Mouse (Mus musculus): ENCODE measurements around the gene Ptgdr2. TPM values are rescaled to one million over a fixed set of nuclear protein-coding genes. Genes with fewer than 3 reads are reported as not detected.

Gene Ptgdr2
- polyA plus RNA-seq, 1 experiment from 2014 or later = 0.10 TPM

DNA sequence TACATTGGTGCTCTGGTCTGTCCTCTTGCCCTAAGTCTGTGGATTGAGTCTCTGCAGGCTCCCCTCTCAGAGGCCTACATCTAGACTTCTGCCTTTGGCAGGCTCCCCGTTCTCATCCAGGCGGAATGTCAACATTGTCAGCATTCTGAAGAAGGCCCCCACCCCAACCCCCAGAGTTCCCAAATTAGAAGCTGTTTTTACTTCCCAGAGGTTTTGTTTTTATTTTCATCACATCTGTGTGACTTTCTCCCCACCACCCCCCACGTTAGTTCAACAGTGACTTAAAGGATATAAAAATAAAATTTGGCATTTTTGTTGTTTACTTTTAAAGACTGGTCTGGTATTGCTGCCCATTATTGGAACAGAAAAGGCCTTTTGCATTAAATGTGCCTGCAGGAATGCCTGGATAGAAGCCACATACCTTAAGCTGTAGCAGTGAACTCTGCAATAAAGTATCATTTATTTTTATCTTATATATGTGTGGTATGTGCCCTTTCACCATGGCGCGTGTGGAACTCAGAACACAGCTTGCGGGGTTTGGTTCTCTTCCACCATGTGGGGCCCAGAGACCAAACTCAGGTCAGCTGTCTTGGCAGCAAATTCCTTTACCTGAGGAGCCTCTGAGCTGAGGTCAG, 27.8 kb upstream of the Ptgdr2 start:
- H3K9ac ChIP-seq = 0 out of 2 replicates have a peak overlapping the region, but pooled peaks have one; percentile 19
- ATAC-seq (ENCODE audit: low FRiP score, low read depth) = peak; percentile 82

DNA sequence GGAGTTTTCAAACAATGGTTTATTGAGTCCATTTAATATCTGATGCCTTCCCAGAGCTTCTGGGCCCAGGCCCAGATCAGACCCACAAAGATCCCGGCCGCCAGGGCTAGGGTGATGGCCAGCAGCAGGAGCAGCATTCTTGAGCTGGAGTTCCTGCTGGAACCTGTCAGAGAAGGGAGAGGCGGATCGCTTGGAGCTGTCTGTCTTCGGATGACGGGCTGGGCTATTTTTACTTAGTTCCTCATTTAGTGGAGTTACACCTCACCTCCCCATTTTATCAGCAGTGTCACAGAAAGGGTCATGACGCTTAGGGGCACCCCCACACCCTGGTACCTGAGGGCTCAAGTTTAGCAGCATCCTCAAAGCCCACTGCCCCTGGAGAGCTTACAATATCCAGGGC, 22.7 kb upstream of the Ptgdr2 start:
- 62% methylated on average over 7 of the region's 7 CpGs for WGBS
- Histone ChIP-seq H3K36me3 (no peaks in the 10 kb centered on the region), H3K27me3 (0 out of 2 replicates have a peak, but pooled peaks cover 5% of the 10 kb centered on the region), H3K9me3 (no peaks in the 10 kb centered on the region), H3K4me1 (peaks cover 8% of the 10 kb centered on the region; the same call in 1 of the 2 replicates), H3K4me2 (replicated peaks) (no peak overlapping the region), H3K9ac (no peak overlapping the region), H3K27ac (no peak overlapping the region), H3K4me3 (no peak overlapping the region)
- ATAC-seq (ENCODE audit: low FRiP score, low read depth) = no peak

More for the DNA sequence above, 27.8 kb upstream of the Ptgdr2 start:
- peaks cover 41% of the 10 kb centered on the region for H3K36me3 ChIP-seq
- H3K9me3 ChIP-seq = no peaks in the 10 kb centered on the region
- H3K27me3 ChIP-seq = no peaks in the 10 kb centered on the region
- H3K4me2 ChIP-seq (replicated peaks) = 0 out of 2 replicates have a peak overlapping the region, but pooled peaks have one; percentile 7
- peak overlapping the region; percentile 83 for H3K27ac ChIP-seq
- 62% methylated on average over 6 of the region's 6 CpGs for WGBS
- no peak overlapping the region for H3K4me3 ChIP-seq
- H3K4me1 ChIP-seq = peaks cover 26% of the 10 kb centered on the region

- WGBS = 75% methylated on average over 2 of the region's 2 CpGs
- H3K9me3 ChIP-seq = no peaks in the 10 kb centered on the region
- no peak overlapping the region for H3K27ac ChIP-seq
- no peaks in the 10 kb centered on the region for H3K36me3 ChIP-seq
- no peak overlapping the region for H3K9ac ChIP-seq
- H3K27me3 ChIP-seq = 0 out of 2 replicates have a peak, but pooled peaks cover 5% of the 10 kb centered on the region
- no peak overlapping the region for H3K4me3 ChIP-seq
- ATAC-seq (ENCODE audit: low FRiP score, low read depth) = no peak
- H3K4me2 ChIP-seq (replicated peaks) = no peak overlapping the region
- H3K4me1 ChIP-seq = peaks cover 4% of the 10 kb centered on the region; the same call in 1 of the 2 replicates
These were observed 22.1 kb upstream of the Ptgdr2 start for GRCm38 (mm10) chr19:10914870-10915269.

DNA sequence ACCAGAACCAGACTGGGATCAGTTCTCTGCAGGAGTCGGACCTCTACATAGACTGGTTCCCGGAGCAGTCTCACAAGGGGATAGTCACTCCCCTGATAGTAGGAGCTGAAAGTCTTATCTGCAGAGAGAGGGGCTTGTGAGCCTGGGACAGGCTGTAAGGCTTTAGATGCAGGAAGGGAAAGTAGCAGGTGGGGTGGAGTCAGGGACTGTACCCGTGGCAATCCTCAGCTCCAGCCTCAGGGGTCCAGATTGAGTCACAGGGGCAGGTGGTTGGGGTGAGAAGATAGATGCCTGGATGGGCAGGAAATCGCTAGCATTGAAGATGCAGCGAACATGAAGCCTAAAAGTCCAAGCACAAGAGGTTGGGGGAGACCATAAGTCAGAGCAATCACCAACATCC, 20.5 kb upstream of the Ptgdr2 start:
- H3K9ac ChIP-seq = no peak overlapping the region; the same call in 1 of the 2 replicates
- ATAC-seq (ENCODE audit: low FRiP score, low read depth) = no peak
- no peaks in the 10 kb centered on the region for H3K9me3 ChIP-seq
- H3K4me3 ChIP-seq = no peak overlapping the region
- no peak overlapping the region for H3K27ac ChIP-seq
- 0 out of 2 replicates have a peak, but pooled peaks cover 5% of the 10 kb centered on the region for H3K27me3 ChIP-seq
- 59% methylated on average over 5 of the region's 5 CpGs for WGBS
- H3K36me3 ChIP-seq = no peaks in the 10 kb centered on the region
- no peak overlapping the region for H3K4me2 ChIP-seq (replicated peaks)
- H3K4me1 ChIP-seq = no peaks in the 10 kb centered on the region

DNA sequence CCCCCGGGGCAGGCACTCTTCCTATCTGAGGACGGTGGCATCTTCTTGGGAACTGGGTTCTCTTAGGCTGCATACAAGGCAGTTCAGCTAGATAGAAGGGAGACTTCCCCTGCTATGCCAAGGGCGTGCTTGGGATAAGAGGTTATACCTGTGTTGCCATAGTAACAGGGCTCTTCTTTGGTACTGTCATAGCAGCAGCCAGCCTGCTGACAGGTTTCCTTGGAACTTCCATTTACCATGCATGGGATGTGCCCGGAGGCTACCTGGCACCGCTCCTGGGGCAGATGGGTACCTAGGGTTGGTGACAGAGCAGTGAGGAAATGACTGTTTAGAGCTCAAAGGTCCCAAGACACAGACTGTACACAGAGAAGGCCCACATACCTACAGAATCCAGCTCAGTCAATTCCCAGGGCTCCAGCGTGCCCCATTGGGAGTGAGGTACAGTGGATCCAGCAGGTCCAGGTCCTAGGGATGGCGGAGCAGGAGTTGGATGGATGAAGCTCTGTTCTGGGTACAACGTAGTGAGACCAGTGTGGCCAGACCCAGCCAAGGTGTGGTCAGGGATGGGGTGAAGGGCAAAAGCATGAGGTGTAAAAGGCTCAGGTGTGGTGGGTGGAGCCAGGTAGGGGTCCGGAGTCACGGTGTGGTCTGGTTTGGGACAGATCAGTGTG, 18.5 kb upstream of the Ptgdr2 start:
- Histone ChIP-seq H3K27ac (no peak overlapping the region), H3K9ac (no peak overlapping the region), H3K27me3 (0 out of 2 replicates have a peak, but pooled peaks cover 5% of the 10 kb centered on the region), H3K36me3 (no peaks in the 10 kb centered on the region), H3K9me3 (no peaks in the 10 kb centered on the region), H3K4me3 (no peak overlapping the region), H3K4me1 (no peaks in the 10 kb centered on the region), H3K4me2 (replicated peaks) (no peak overlapping the region)
- no peak for ATAC-seq (ENCODE audit: low FRiP score, low read depth)
- WGBS = 85% methylated on average over 10 of the region's 10 CpGs

DNA sequence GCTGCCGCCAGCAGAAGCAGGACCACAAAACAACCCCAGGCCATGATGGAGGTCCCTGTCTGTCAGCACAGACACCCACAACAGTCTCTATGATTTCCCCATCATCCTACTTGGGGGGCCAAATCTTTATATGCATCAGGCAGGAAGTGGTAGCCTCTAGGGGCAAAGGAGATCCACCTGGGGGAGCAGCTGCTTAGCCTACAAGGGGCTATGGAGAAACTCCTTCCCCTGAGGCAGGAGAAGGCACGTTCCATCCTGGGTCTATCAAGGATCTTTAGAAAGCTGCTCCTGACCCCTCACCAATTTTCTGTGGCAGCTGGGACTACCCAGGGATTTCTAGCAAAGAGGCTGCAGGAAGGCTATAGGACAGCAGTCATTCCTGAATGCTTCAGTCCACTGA, 16.4 kb upstream of the Ptgdr2 start, which contains the start of gene Zp1:
Gene Zp1, minus strand, starts transcription at position 101 of the 400 bp plus-strand sequence.
- Histone ChIP-seq H3K9me3 (no peaks in the 10 kb centered on the region), H3K4me2 (replicated peaks) (no peak within 1 kb of the TSS), H3K36me3 (no peaks in the 10 kb centered on the region), H3K27me3 (0 out of 2 replicates have a peak, but pooled peaks cover 4% of the 10 kb centered on the region), H3K9ac (no peak within 1 kb of the TSS), H3K4me3 (no peak within 1 kb of the TSS), H3K27ac (no peak within 1 kb of the TSS), H3K4me1 (0 out of 2 replicates have a peak, but pooled peaks cover under 1% of the 10 kb centered on the region)
- 59% methylated on average over 2 of the region's 2 CpGs for WGBS
- no peak for ATAC-seq (ENCODE audit: low FRiP score, low read depth)

- Histone ChIP-seq H3K4me3 (no peak overlapping the region), H3K4me1 (peaks cover 5% of the 10 kb centered on the region), H3K36me3 (no peaks in the 10 kb centered on the region), H3K4me2 (replicated peaks) (no peak overlapping the region), H3K9me3 (no peaks in the 10 kb centered on the region), H3K9ac (no peak overlapping the region), H3K27me3 (no peaks in the 10 kb centered on the region), H3K27ac (no peak overlapping the region)
- no peak for ATAC-seq (ENCODE audit: low FRiP score, low read depth)
- WGBS = 78% methylated on average over 3 of the region's 3 CpGs
These were observed 15.9 kb upstream of the Ptgdr2 start for GRCm38 (mm10) chr19:10921058-10921457.

GRCm38 (mm10) chr19:10924220-10924619, 12.7 kb upstream of the Ptgdr2 start:
- Histone ChIP-seq H3K4me1 (peaks cover 15% of the 10 kb centered on the region), H3K4me3 (no peak overlapping the region), H3K4me2 (replicated peaks) (no peak overlapping the region), H3K9me3 (no peaks in the 10 kb centered on the region), H3K27me3 (no peaks in the 10 kb centered on the region), H3K36me3 (no peaks in the 10 kb centered on the region), H3K27ac (no peak overlapping the region), H3K9ac (no peak overlapping the region)
- 42% methylated on average over 4 of the region's 4 CpGs for WGBS
- no peak for ATAC-seq (ENCODE audit: low FRiP score, low read depth)

DNA sequence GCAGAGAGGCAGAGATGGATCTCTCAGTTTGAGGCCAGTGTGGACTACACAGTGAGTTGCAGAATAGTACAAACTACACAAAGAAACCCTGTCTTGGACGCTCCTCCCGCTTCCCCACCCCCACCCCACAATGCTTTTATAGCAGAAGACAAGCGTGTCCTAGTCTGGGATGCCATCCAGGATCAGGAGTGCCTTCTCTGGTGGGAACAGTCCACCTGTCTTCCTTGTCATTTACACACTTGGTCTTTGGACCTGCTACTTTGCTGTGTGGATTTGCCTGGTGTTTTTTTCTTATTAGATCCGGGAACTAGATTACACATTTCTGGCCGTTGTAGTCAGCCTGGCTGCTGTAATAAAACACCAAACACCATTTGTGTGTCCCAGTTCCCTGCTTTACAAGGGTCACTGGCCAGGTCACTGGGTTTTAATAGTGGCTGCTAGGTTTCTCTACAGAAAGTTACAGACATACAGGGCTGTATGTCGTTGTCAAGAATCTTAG, 10.8 kb upstream of the Ptgdr2 start:
- H3K9ac ChIP-seq = no peak overlapping the region
- no peaks in the 10 kb centered on the region for H3K9me3 ChIP-seq
- ATAC-seq (ENCODE audit: low FRiP score, low read depth) = peak; percentile 33; the same call in 1 of the 2 replicates
- no peaks in the 10 kb centered on the region for H3K36me3 ChIP-seq
- H3K27me3 ChIP-seq = no peaks in the 10 kb centered on the region
- 22% methylated on average over 6 of the region's 6 CpGs for WGBS
- peaks cover 15% of the 10 kb centered on the region for H3K4me1 ChIP-seq
- H3K4me3 ChIP-seq = no peak overlapping the region
- peak overlapping the region; percentile 48; the same call in 1 of the 2 replicates for H3K27ac ChIP-seq
- H3K4me2 ChIP-seq (replicated peaks) = no peak overlapping the region

DNA sequence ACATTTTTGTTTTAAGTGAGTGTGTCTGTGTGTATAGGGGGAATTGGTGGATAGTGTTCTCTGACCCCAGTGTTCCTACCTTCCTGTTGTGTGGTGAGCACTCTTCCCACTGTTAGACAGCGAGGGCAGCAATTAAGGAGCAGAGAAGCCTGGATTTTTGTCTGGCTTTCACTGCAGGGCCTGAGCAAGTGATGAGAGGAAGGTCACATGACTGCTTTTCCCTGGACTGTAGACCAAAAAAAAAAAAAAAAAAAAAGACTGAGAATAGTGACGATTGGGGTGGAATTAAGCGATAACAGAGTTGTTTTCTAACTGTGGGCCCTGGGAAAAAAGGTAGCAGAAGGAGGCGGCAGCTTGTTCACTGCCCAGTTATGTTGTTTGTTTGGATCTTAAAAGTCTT, 10.3 kb upstream of the Ptgdr2 start:
- no peaks in the 10 kb centered on the region for H3K9me3 ChIP-seq
- peak overlapping the region; percentile 48 for H3K27ac ChIP-seq
- WGBS = 43% methylated on average over 4 of the region's 4 CpGs
- H3K4me2 ChIP-seq (replicated peaks) = no peak overlapping the region
- ATAC-seq (ENCODE audit: low FRiP score, low read depth) = no peak; the same call in 1 of the 2 replicates
- H3K9ac ChIP-seq = no peak overlapping the region
- H3K4me3 ChIP-seq = no peak overlapping the region
- no peaks in the 10 kb centered on the region for H3K36me3 ChIP-seq
- no peaks in the 10 kb centered on the region for H3K27me3 ChIP-seq
- peaks cover 15% of the 10 kb centered on the region for H3K4me1 ChIP-seq

GRCm38 (mm10) chr19:10930641-10931040, 6.3 kb upstream of the Ptgdr2 start:
- peaks cover 13% of the 10 kb centered on the region for H3K4me1 ChIP-seq
- H3K36me3 ChIP-seq = no peaks in the 10 kb centered on the region
- no peak overlapping the region for H3K4me2 ChIP-seq (replicated peaks)
- no peak for ATAC-seq (ENCODE audit: low FRiP score, low read depth)
- no peak overlapping the region for H3K9ac ChIP-seq
- 97% methylated on average over 2 of the region's 2 CpGs for WGBS
- no peaks in the 10 kb centered on the region; the same call in 1 of the 2 replicates for H3K9me3 ChIP-seq
- no peak overlapping the region for H3K4me3 ChIP-seq
- no peak overlapping the region for H3K27ac ChIP-seq
- no peaks in the 10 kb centered on the region for H3K27me3 ChIP-seq

DNA sequence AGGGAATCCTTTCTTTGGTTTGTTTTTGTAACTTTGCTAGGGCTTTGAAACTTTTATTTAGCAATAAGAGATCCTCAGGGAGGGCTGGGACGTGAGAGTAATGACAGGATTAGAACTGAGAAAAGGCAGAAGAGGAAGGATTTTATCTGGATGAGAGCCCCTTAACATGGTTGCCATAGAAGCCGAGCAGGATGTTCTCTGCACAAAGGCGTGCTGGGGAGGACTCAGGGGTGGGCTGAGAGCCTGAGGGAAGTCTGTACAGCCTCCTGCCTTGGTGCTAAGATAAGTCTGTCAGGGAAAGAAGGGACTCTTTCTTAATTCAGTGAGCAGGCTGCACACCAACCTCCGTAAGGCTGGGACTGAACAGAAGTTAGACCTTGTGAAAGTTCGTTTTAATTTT, 1.9 kb upstream of the Ptgdr2 start:
- peaks cover 3% of the 10 kb centered on the region; the same call in 1 of the 2 replicates for H3K27me3 ChIP-seq
- ATAC-seq (ENCODE audit: low FRiP score, low read depth) = no peak
- 57% methylated on average over 5 of the region's 5 CpGs for WGBS
- no peaks in the 10 kb centered on the region; the same call in 1 of the 2 replicates for H3K9me3 ChIP-seq
- no peak overlapping the region for H3K4me3 ChIP-seq
- H3K4me2 ChIP-seq (replicated peaks) = no peak overlapping the region
- peaks cover under 1% of the 10 kb centered on the region; the same call in 1 of the 2 replicates for H3K4me1 ChIP-seq
- no peaks in the 10 kb centered on the region for H3K36me3 ChIP-seq
- H3K9ac ChIP-seq = no peak overlapping the region
- H3K27ac ChIP-seq = no peak overlapping the region
